Mouse (Mus musculus) heart, postnatal 14 days (tissue): ENCODE results near the gene Trhr2. TPM values are rescaled to one million over a fixed set of nuclear protein-coding genes. Genes with fewer than 3 reads are reported as not detected.

Source experiments
- DNase-seq, 2 experiments: peaks; one replicate each; pipeline ENCODE4 v3.0.0; 2021 to 2022
- intact Hi-C: fragments of 180-260 bp; cut with DNase I; formaldehyde crosslinking; loops from one replicate; pipeline ENCODE4 v1.15.1; 2025
- long read RNA-seq, 2 experiments: library from polyadenylated mRNA; stranded (forward); transcript quantifications; one replicate each; pipeline ENCODE4 v2.0.0; 2021
- total RNA-seq, 2 experiments: library from RNA; stranded (reverse); gene quantifications; 2 replicates each; pipeline ENCODE4 v1.2.3; 2021

Gene Trhr2
- not detected for total RNA-seq
- long read RNA-seq, experiment 1, result 0 reads
- long read RNA-seq, experiment 2, result 0 reads

DNA sequence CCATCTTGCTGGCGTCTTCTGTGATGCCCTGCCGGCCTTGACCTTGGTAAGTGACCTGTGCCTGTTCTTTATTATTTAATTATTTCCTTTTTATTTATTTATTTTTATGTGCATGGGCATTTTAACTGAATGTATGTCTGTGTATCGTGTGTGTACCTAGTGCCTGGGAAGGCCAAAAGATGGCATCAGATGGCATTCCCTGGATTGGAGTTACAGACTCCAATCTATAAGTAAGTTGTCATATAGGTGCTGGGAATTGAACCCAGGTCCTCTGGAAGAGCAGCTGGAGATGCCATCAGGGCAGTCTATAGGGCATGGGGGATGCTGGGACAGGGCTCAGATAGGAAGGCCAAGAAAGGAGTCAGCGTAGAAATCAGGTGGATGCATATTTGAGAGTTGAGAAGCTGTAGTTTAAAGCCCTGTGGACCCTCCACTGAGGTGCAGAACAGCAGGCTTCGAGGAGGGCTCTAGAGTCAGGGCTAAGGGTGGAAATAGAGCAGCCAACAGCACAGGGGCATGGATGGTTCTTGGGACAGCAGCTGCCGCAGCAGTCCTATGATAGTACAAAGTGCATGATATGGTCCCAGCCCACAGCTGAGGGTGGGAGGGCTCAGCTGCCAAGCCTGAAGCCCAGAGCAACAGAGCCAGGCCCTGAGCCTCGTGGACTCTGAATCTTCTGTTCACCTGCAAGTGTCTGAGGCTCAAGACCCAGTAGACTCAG lies at the start of gene Trhr2:
Gene Trhr2, minus strand, starts transcription at position 51 of the 721 bp plus-strand sequence.
- intact Hi-C loops, result no loop called here
- no peak for DNase-seq

DNA sequence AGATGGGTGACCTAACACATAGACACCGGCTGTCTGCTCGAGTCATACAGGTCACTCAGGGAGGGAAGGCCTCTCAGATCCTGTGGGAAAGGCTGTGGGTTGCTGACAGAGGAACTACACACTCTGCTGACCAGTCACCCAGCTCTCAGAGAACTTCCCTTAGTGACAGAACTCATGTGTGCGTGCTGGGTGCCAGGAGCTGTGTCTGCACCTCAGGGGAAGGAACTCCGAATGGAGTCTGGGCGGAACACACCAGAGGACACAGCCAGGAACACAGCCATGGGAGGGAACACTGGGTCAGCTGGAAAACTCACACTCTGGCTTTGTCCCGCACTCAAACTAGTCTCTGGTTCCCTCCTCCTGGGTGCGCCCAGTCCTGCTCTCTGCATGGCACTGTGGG lies 47.1 kb upstream of the Trhr2 start:
- no peak for DNase-seq
- intact Hi-C loops, result no loop called here

DNA sequence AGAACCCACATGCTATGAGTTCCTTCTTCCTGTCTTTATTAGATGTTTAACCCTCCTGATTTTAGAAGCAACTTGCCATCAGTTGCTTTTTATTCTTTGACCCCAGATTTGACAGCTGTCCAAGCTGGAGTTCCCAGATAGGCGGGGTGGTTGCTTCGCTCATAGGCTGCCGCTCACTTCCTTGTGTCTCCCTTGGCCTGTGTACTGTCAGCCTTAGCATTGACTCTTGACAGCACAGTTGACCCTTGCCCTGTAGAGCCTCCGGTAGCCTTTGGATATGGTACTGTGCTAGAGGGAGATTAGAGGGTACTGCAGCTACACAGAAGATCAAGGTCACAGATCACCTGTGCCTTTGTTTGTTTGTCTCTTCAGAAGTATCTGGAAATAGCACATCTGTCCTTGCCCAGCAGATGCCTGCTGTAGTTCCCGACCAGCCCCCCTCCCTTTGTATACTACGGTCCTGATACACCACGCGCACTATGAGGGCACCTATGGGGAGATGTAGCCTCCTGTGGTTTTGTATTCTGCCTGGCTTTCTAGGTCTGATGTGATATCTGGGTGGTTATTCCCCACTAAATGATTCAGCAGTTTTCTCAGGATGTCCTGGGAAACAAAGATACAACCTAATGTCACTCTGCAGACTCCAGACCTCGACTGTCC lies 44.7 kb upstream of the Trhr2 start:
- intact Hi-C loops, result no loop called here
- no peak for DNase-seq

DNA sequence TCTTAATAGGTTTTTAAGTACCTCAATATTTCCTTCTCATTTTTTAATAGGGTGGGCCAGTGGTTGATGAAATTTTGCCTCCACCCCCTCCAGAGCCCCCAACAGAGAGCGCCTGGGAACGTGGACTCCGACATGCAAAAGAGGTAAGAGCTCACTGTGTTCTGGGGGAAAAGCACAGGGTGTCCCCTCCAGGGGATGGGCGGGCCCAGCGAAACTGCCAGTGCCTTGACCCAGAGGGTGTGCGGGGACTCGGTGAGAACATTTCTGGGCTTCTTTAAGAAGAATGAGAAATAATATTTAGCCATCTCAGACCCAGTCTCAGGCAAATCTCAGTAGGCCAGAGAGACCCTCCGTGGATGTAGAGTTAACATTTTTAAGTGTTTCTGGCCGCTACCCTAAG lies 37.6 kb upstream of the Trhr2 start:
- intact Hi-C loops, result no loop called here

DNA sequence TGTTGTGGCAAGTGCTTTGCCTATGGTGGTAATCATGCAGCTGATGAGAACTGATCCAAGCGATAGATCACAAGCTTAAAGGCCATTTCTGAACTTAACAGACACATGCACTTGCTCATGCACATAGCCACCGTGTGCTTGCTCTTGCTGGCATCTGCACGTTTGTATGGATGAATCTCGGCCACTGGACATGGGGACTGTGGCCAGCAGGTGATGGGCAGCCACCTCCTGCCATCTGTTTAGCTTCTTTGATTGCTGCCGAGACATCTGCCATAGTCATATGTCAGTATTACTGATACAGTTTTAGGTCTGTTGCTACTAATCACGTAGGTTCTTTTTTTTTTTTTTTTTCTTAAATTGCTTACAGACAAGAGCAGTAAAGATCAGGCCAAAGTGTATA lies 34.7 kb upstream of the Trhr2 start:
- no peak for DNase-seq
- intact Hi-C loops, result no loop called here

More for the DNA sequence above, 37.6 kb upstream of the Trhr2 start:
- no peak for DNase-seq

DNA sequence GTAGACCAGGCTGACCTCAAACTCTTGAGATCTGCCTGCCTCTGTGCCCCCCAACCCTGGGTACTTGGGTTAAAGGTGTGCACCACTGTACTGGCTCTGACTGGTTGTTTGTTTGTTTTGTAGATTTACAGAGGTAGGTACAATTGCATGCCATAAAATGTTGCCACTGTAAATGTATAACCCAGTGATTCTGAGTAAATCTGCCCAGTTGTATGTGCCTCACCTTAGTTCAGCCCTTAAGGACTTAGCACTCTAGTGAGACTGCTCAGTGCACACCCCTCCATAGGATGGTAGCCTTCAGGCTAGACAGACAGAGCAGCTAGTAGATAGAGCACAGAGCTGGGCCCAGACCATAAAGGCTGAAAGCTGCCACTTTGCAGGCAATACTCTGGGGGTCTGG lies 33.2 kb upstream of the Trhr2 start:
- intact Hi-C loops, result no loop called here
- DNase-seq, result no peak

DNA sequence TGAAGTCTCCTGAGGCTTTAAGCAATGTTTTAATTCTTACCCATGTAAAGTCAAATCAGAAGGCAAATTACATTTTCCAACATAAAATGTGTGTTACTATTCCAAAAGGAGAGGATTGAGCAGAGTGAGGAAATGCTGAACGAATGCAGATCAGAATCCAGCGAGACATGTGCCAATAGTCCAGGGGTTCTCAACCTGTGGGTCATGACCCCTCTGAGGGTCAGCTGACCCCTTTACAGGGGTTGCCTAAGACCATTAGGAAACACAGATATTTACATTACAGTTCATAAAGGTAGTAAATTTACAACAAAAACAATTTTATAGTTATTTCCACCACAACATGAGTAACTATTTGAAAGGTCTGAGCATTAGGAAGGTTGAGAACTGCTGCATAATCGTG lies 30.2 kb upstream of the Trhr2 start:
- no peak for DNase-seq
- intact Hi-C loops, result no loop called here

DNA sequence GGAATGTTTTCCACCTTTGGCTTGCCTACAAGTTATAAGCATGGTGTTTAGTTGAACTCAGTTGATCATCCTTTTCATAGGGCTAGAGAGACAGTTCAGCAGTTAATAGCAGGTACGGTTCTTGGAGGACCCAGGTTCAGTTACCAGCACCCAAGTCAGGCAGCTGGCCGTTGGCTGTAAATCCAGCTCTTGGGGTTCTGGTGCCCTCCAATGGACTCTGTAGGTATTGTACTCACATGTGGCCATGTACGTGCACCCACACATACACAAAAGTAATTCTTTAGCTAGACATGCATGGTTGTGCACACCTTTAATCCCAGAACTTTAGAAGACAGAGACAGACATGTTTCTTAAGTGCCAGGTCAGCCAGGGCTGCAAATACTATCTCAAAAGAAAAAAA lies 28.8 kb upstream of the Trhr2 start:
- intact Hi-C loops, result no loop called here
- DNase-seq, result no peak

DNA sequence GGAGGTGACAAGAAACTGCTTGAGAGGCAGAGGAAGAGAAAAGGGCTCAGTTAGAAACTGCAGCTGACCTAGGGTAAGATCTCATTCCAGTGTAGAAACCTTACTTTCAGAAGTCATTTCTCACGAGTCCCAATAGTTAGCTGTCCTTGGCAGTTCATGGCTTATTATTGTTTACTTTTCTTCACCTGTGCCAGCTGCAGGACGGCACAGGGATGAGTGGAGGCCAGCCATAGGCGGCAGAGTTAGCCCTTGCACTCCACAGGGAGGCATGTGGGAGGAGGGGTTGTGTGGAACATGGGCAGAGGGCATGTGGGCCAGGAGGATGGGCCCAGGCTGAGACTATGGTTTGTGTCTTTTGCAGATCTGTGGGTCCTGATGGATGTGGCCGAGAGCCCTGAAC lies 22.5 kb upstream of the Trhr2 start:
- intact Hi-C loops, result no loop called here
- DNase-seq, result no peak

DNA sequence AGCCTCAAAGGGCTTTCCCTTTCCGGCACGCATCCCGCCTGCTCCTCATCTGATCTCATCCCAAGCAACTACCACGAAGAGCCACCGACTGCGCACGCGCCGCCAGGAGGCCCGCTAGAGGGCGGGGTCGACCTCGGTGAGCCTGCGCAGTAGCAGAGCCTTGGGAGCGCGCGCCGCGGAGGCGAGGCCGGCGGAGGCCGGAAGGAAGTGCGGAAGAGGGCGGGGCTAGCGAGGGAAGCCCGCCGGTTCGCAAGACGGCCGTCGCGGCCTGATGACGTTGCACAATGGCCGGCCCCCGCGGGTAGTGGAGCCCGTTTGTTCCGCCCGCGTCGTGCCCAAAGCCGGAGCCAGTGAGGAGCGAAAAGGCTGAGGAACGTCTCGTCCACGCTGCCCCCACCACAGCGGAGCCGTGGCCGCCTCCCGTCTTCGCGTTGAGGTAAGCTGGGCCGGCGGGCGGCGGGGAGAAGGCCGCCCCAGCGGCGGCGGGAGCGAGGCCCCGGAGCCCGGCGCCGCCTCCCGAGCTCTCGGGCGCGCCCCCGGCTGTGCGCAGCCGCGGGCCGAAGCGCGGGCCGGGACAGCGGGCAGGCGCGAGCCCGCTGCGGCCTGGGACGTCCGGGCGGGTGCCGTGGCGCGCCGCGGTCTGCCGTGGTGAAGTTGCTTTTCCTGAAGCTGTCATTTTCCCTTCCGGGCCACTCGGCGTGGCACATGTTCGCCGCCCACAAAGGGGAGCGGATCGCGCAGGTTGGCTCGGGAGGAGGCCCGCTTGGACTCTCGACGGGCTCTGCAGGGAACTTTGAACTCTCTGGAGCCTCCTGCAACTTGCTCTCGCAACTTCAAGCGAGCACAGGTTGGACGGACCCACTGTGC lies 16.1 kb upstream of the Trhr2 start, which contains the start of gene Zc3h18:
Gene Zc3h18, plus strand, starts transcription at position 245 of the 867 bp plus-strand sequence.
- intact Hi-C loops, result loop anchor here (5.0 kb wide), 1 partner anchor 101 kb away; the partner anchor contains the start of genes Ctu2 and Rnf166
- DNase-seq, result peak; percentile 100

DNA sequence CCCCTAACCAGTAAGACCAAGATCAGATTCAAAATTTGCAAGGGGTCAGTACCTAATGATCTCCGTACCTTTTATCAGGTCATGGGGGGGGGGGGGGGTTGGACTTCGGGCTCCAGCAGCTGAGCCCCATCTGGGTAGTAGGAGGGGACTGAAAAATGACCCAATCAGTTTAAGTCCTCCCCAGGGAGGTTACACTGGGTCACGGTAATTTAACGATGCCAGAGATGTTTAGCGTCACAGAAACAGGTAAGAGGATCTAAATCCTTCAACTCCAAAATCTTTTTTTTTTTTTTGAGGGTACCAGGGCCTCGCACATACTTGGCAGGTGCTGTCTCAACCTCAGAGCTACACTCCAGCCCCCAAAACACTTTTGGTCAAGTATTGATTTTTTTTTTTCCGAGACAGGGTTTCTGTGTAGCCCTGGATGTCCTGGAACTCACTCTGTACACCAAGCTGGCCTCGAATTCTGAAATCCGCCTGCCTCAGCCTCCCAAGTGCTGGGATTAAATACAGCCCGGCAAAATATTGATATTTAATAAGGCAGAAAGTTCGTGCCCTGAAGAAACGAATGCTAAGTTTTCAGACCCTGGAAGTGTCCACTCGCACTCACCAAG lies 15.3 kb upstream of the Trhr2 start:
- intact Hi-C loops, result loop anchor here (5.0 kb wide), 1 partner anchor 101 kb away; the partner anchor contains the start of genes Ctu2 and Rnf166
- no peak for DNase-seq

DNA sequence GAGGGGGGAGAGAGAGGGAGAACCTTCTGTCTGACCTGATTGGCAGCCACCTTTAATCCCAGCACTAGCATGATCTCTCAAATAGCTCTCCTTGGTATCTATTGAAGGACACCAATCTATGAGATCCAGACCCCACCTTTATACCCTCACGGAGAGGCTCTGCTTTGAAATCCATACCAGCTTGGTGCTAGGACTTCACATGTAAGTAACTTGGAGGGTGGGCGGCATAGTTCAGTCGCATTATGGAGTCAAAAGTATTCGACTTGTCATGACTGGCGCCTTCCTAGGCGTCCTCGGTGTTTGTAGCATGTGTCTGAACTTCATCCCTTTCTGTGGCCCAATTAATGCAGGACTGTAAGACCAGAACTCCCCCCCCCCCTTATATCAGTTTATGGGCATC lies 14.8 kb upstream of the Trhr2 start:
- no peak for DNase-seq
- intact Hi-C loops, result loop anchor here (5.0 kb wide), 1 partner anchor 102 kb away; the partner anchor contains the start of genes Ctu2 and Rnf166

DNA sequence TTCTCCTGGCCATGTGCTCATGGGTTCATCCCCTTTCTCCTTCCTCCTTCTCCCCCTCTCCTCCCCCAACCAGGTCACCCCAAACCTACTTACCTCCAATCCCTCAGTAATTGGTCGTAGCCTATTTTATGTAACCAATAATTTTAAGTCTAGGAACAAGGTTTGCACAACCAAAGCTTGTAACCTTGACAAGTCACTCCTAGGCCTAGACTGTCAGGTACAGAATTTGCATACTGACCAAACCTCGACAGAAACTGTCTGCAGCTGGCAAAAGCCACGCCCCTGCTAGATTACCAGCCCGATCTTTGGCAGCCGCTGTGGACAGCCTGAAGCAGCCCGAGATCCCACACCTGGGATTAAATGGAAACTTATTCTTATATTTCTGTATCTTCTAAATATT lies 11.2 kb upstream of the Trhr2 start:
- no peak for DNase-seq
- intact Hi-C loops, result no loop called here

DNA sequence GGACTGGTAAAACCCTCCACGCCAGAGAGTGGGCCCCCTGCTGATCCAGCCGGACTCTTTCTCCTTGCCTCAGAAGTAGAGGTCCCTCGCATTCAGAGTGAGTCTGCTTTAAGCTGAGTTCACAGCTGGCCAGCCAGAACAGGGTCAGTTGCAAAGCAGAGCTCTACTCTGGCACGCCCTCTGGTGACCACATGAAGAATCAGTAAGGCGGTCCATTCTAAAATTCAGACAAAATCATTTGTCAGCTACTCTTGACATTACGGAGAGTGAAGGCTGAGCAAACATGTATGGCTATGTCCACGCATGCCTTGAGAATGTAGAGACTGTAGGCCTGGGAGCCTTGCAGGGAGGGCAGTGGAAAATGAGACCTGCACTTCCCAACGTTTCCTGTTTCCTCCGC lies 9.1 kb upstream of the Trhr2 start:
- intact Hi-C loops, result loop anchor here (1.0 kb wide), 1 partner anchor 96 kb away; no protein-coding TSS in a partner anchor
- peak; percentile 73 to 84 for DNase-seq

DNA sequence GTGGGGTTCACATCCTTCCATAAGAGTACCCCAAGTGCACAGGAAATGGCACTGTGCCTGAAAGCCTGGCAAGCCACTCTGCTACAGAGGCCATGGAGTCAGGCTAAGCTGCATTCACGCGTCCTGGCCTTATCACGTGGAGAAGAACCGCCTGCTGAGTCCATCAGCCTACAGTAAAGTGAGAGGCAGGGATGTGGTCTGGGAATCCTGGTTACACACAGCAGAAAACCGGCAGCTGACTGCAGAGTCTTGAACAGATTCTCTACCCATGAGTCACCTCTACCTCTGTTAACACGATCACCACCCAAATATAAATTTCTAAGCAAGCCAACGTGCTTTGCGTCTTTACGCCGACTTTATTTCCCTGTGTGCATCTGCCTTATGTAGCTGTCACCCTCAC lies 7.9 kb upstream of the Trhr2 start:
- no peak for DNase-seq
- intact Hi-C loops, result no loop called here

DNA sequence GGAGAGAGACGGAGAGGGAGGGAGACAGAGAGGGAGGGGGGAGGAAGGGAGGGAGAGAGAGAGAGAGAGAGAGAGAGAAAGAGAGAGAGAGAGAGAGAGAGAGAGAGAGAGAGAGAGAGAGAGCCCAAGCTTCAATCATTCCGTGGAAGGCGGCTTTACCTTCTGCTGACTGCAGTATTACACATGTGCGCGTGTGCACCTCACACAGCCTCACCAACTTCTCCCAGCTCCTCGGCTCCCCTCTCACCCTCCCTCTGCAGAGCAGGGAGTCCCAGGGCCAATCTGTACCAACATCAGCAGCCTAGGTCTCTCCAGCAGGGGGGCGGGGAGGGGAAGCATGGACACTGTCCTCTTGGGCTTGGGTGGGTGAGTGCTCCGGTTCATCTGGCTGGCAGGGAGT lies 2.4 kb upstream of the Trhr2 start:
- intact Hi-C loops, result no loop called here
- DNase-seq, result no peak

DNA sequence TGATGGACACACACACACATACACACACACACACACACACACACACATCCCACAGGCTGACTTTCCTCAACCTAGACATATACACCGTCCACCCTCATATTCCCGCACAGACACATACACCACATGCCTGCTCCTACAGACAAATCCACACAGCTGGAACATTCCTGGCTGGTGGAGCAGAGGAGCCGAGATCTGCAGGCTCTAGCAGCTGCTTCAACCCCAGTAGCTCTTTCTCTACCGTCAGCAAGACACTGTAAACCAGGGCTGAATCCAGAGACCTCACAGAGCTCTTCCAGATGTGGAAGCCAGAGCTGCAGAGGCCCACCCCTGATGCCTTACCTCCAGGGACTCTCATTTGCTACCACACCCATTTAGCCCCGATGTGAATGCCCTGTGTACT lies 1.7 kb upstream of the Trhr2 start:
- intact Hi-C loops, result no loop called here
- no peak for DNase-seq

DNA sequence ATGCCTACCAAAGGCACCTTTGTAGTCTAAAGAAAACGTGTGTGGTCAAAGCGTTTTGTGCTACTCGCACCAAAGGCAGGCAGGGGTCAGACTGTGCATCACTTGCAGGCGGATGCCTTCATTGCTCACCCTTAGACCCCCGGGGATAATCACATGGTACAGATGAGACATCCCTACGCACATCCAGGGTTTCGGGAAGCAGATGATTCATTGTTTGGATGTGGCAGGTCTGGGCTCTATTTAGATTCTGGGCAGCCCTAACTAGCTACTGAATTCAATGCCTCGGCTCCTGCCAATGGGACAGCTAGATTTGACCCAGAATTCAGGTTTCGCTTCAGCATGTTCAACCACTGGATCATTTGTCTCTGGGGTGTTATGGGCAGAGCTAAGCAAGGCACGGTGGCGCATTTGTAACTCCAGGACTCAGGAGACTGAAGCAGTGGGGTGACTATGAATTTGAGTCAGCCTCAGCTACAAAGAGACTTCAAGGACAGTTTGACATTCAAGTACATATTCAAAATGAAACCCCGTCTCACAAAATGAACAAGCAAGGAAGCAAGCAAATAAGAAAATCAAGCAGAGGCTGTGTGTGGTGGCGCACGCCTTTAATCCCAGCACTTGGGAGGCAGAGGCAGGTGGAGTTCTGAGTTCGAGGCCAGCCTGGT lies 1.3 kb downstream of the Trhr2 start:
- no peak for DNase-seq
- intact Hi-C loops, result no loop called here

DNA sequence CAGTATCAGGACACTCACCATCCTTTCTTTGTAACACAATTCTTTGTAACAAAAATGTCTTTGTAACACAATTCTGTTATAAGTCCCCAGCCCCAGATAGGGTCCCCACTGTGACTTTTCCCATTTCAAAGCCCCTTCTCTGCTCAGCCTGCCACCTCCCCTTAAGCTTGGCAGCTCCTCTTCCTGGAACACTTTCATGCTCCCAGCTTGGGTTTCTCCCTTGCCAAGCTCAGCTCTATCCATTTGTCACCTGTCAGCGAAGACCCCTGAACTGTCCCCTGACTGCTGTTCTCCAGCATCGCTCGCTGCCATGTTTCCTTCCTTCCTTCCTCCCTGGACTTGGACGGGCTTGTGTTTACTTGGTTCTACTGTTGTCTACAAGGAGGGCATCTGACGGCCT lies 2.9 kb downstream of the Trhr2 start:
- no peak for DNase-seq
- intact Hi-C loops, result no loop called here

DNA sequence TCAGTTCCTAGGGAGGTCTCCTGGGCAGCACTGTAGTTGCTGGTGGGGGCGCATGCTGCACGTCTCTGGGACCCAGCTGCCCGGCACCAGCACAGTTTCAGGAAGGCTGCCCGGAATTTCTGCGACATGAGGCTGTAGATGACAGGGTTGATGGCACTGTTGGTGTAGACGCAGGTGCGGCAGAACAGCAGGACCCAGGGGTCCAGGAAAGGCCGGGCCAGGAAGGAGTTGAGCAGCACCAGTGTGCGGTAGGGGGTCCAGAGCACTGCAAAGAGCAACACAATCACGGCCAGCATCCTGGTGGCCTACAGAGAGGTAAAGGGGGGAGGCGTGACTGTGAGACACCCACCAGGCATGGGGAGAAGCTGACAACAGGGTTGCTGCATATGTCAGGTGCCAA lies 3.3 kb downstream of the Trhr2 start:
- DNase-seq, result no peak
- intact Hi-C loops, result no loop called here
